Mouse (Mus musculus) heart, embryonic 14.5 days (tissue): ENCODE measurements around the gene Gabrd. TPM values are rescaled to one million over a fixed set of nuclear protein-coding genes. Genes with fewer than 3 reads are reported as not detected.

Source experiments
- polyA plus RNA-seq: library from polyadenylated mRNA; unstranded; fragments of >200 nt; fragmentation: Nextera tagmentation; extraction: Ambion mirVana; gene quantifications from 2 replicates; pipeline ENCODE4 v1.2.1, GENCODE M21; 2014

Gabrd gene
- polyA plus RNA-seq, 1 experiment from 2014 or later = not detected

Other genes starting within 250 kb of the Gabrd start
- gene Ski, start 175.5 kb downstream of the Gabrd start, polyA plus RNA-seq = 16.2 TPM in 2 replicates
- gene Faap20, start 148.3 kb downstream of the Gabrd start, polyA plus RNA-seq = 68.5 and 74.8 TPM in 2 replicates
- 6.4 and 8.5 TPM in 2 replicates for gene Prkcz, start 36.8 kb downstream of the Gabrd start, polyA plus RNA-seq
- 0.63 and 0.86 TPM in 2 replicates for gene Cfap74, start 11.1 kb upstream of the Gabrd start, polyA plus RNA-seq
- gene Tmem52, start 71.0 kb upstream of the Gabrd start, polyA plus RNA-seq = not detected in 2 replicates
- 375 and 396 TPM in 2 replicates for gene Gnb1, start 93.2 kb upstream of the Gabrd start, polyA plus RNA-seq
- gene Nadk, start 164.3 kb upstream of the Gabrd start, polyA plus RNA-seq = 49.9 and 51.4 TPM in 2 replicates
- 7.7 and 8.5 TPM in 2 replicates for gene Slc35e2, start 203.3 kb upstream of the Gabrd start, polyA plus RNA-seq
- gene Cdk11b, start 226.7 kb upstream of the Gabrd start, polyA plus RNA-seq = 33.5 and 36.7 TPM in 2 replicates
- not detected in 2 replicates for gene Gm10563, start 247.3 kb upstream of the Gabrd start, polyA plus RNA-seq